Mouse (Mus musculus) intestine, embryonic 15.5 days (tissue): Measurements from ENCODE around the gene Trim41. TPM values are rescaled to one million over a fixed set of nuclear protein-coding genes. Genes with fewer than 3 reads are reported as not detected.
A peak's percentile ranks its signal among the peaks of the same experiment; 100 is the strongest.

Experiments used
- ATAC-seq: fragments of 200-750 bp; cut with Nextera tagmentation; 2 replicates; pipeline ENCODE4 v1.8.0; 2017; ENCODE audit warnings: moderate TSS enrichment, moderate library complexity
- H3K27ac ChIP-seq: fragments of 300-500 bp; sonication (generic); 2 replicates; pipeline ENCODE4 v1.5.1; 2015; ENCODE audit warnings: mild to moderate bottlenecking, inconsistent platforms
- H3K27me3 ChIP-seq: fragments of 300-500 bp; sonication (generic); replicated peaks from 2 replicates; pipeline ENCODE4 v1.6.1; 2015; ENCODE audit warnings: inconsistent platforms
- H3K36me3 ChIP-seq: fragments of 300-500 bp; sonication (generic); 2 replicates; pipeline ENCODE4 v1.6.1; 2015; ENCODE audit warnings: inconsistent platforms
- H3K4me1 ChIP-seq: fragments of 300-500 bp; sonication (generic); replicated peaks from 2 replicates; pipeline ENCODE4 v1.6.1; 2015; ENCODE audit warnings: inconsistent platforms
- H3K4me2 ChIP-seq: fragments of 300-500 bp; sonication (generic); replicated peaks from 2 replicates; pipeline ENCODE4 v1.6.1; 2015; ENCODE audit warnings: mild to moderate bottlenecking, inconsistent platforms
- H3K4me3 ChIP-seq: fragments of 300-500 bp; sonication (generic); replicated peaks from 2 replicates; pipeline ENCODE4 v1.5.1; 2015; ENCODE audit warnings: inconsistent platforms
- H3K9ac ChIP-seq: fragments of 300-500 bp; sonication (generic); 2 replicates; pipeline ENCODE4 v1.6.1; 2015; ENCODE audit warnings: inconsistent platforms
- H3K9me3 ChIP-seq: fragments of 300-500 bp; sonication (generic); 2 replicates; pipeline ENCODE4 v1.6.1; 2016; ENCODE audit warnings: inconsistent platforms
- WGBS: fragments of 180-500 bp; shearing (Covaris S2); methylation state at CpG from one replicate; pipeline ENCODE4 v1.1.7; 2015; 5-methylcytosine and 5-hydroxymethylcytosine counted together
- polyA plus RNA-seq: library from polyadenylated mRNA; unstranded; fragments of >200 nt; fragmentation: Nextera tagmentation; extraction: Ambion mirVana; gene quantifications from 2 replicates; pipeline ENCODE4 v1.2.1, GENCODE M21; 2015

The Trim41 gene
- polyA plus RNA-seq, 1 experiment from 2014 or later: 4.1 TPM

- no peak overlapping the region for H3K9ac ChIP-seq
- 32% methylated on average over 17 of the region's 17 CpGs for WGBS
- peak overlapping the region; percentile 36; the same call in 1 of the 2 replicates for H3K4me2 ChIP-seq
- H3K4me3 ChIP-seq: no peak overlapping the region
- no peaks in the 10 kb centered on the region for H3K4me1 ChIP-seq
- no peak overlapping the region for H3K27ac ChIP-seq
- ATAC-seq: no peak; the same call in 1 of the 2 replicates
- H3K36me3 ChIP-seq: no peaks in the 10 kb centered on the region
- no peaks in the 10 kb centered on the region for H3K9me3 ChIP-seq
- H3K27me3 ChIP-seq: no peaks in the 10 kb centered on the region
Measured at GRCm38 (mm10) chr11:48774443-48775298, 42.5 kb downstream of the Trim41 start.

DNA sequence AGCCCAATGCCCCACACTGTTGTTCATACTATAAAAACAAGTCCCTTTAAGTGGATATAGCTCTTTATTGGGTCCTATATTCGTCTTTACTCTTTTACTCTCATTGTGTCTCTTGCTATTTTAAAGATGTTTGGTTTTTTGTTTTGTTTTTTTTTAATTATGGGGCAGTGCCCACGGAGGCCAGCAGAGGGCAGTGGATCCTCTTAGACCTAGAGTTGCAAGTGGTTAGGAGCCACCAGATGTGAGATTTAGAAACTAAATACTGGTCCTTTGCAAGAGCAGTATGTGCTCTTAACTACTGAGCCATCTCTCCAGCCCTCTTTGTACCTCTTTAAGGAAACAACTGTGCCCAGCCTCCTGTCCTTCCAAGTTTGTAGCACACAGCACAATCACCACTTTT lies 45.5 kb downstream of the Trim41 start:
- Histone ChIP-seq H3K4me2 (no peak overlapping the region), H3K27me3 (no peaks in the 10 kb centered on the region), H3K4me3 (no peak overlapping the region), H3K27ac (no peak overlapping the region), H3K36me3 (no peaks in the 10 kb centered on the region), H3K9ac (no peak overlapping the region), H3K9me3 (no peaks in the 10 kb centered on the region), H3K4me1 (no peaks in the 10 kb centered on the region)
- ATAC-seq: no peak
- 7% methylated on average over 2 of the region's 2 CpGs for WGBS

DNA sequence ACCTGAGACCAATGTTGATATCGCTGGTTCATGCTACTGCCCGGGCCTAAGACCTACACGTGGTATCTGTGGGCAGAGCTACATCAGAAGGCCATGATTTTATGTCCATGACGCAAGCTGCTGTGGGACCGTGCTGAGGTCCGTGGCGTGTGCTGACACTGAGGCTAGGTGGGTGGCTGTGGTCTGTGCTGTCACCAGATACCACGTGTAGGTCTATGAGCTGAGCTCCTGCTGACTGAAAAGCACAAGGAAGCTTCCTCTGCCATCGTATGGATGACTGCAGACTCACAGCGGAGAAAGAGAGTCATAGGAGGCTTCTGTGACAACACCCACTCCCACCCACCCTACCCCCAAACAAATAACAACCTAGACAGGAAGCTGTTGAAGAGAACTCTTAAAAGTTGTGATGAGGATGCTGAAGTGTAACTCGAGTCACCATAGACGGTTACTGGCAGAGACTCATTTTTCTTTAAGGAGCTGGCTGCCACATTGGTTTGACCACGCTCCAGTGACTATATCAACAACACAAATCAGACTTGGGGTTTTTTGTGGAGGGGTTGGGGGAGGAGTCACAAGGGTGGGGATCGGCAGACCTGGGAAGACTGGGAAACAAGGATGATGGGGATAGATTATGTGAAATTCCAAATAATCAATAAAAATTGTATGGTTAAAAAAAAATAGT lies 49.8 kb downstream of the Trim41 start:
- Histone ChIP-seq H3K9me3 (no peaks in the 10 kb centered on the region), H3K27me3 (no peaks in the 10 kb centered on the region), H3K4me2 (no peak overlapping the region), H3K36me3 (no peaks in the 10 kb centered on the region), H3K27ac (no peak overlapping the region), H3K4me1 (no peaks in the 10 kb centered on the region), H3K4me3 (no peak overlapping the region), H3K9ac (no peak overlapping the region)
- ATAC-seq: no peak
- 80% methylated on average over 14 of the region's 14 CpGs for WGBS

GRCm38 (mm10) chr11:48764119-48764518 lies 53.0 kb downstream of the Trim41 start:
- H3K4me2 ChIP-seq: no peak overlapping the region
- H3K4me3 ChIP-seq: no peak overlapping the region
- no peaks in the 10 kb centered on the region for H3K36me3 ChIP-seq
- H3K4me1 ChIP-seq: no peaks in the 10 kb centered on the region
- no peaks in the 10 kb centered on the region for H3K9me3 ChIP-seq
- H3K9ac ChIP-seq: no peak overlapping the region
- ATAC-seq: no peak
- H3K27ac ChIP-seq: no peak overlapping the region
- no peaks in the 10 kb centered on the region for H3K27me3 ChIP-seq
- WGBS: 92% methylated on average over 9 of the region's 9 CpGs

DNA sequence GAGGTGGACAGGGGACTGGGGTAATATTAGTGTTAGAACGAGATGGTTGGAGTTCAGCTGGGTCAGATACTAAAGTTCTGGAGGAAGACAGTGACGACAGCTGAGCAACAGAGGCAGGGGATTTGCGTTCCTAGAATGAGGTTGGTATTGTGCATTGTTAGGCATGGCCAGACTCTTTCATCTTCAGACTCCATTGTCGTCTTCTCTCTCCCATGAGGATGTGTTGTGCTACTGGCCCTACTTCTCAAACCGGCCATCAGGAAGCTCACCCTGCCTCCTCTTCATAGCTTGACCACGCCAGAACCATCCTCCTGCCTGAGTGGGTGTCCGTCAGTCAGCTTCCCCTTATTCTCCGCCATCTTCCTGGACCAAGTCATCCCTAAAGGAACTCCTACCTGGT lies 58.1 kb downstream of the Trim41 start:
- no peaks in the 10 kb centered on the region for H3K4me1 ChIP-seq
- H3K4me2 ChIP-seq: no peak overlapping the region
- H3K27ac ChIP-seq: no peak overlapping the region
- H3K36me3 ChIP-seq: no peaks in the 10 kb centered on the region
- no peaks in the 10 kb centered on the region for H3K9me3 ChIP-seq
- H3K4me3 ChIP-seq: no peak overlapping the region
- 82% methylated on average over 8 of the region's 8 CpGs for WGBS
- no peak for ATAC-seq
- H3K9ac ChIP-seq: no peak overlapping the region
- no peaks in the 10 kb centered on the region for H3K27me3 ChIP-seq

Other genes starting within 250 kb of the Trim41 start
- 815 and 831 TPM in 2 replicates for gene Rack1, start 17.0 kb downstream of the Trim41 start, polyA plus RNA-seq
- gene Trim7, start 8.8 kb upstream of the Trim41 start, polyA plus RNA-seq: 1.1 and 2.7 TPM in 2 replicates
- gene Gm12184, start 9.3 kb upstream of the Trim41 start, polyA plus RNA-seq: 3.7 and 5.4 TPM in 2 replicates
- gene Irgm1, start 54.3 kb upstream of the Trim41 start, polyA plus RNA-seq: 16.0 and 16.4 TPM in 2 replicates
- gene Gm5431, start 84.9 kb upstream of the Trim41 start, polyA plus RNA-seq: 0.23 and 0.30 TPM in 2 replicates
- gene Psme2b, start 128.8 kb upstream of the Trim41 start, polyA plus RNA-seq: 4.5 and 5.0 TPM in 2 replicates
- not detected in 2 replicates for gene Olfr56, start 161.5 kb upstream of the Trim41 start, polyA plus RNA-seq
- gene 9930111J21Rik1, start 162.0 kb upstream of the Trim41 start, polyA plus RNA-seq: 0.67 and 1.0 TPM in 2 replicates
- gene Gm12185, start 174.9 kb upstream of the Trim41 start, polyA plus RNA-seq: not detected in 2 replicates
- gene Tgtp1, start 176.8 kb upstream of the Trim41 start, polyA plus RNA-seq: 1.8 and 2.2 TPM in 2 replicates
- 0.76 and 1.1 TPM in 2 replicates for gene 9930111J21Rik2, start 233.9 kb upstream of the Trim41 start, polyA plus RNA-seq
- 0.56 and 0.88 TPM in 2 replicates for gene Tgtp2, start 246.9 kb upstream of the Trim41 start, polyA plus RNA-seq